Mouse (Mus musculus) forebrain, embryonic 14.5 days (tissue): ENCODE measurements at regions not wholly inside any gene's neighbourhood (a gene's known extent, or its start where the extent isn't known, plus 50 kb on each side); places are given as distances from the start of the nearest gene placed in this dataset.

Source experiments
- ATAC-seq: fragments of 200-750 bp; cut with Nextera tagmentation; 2 replicates; pipeline ENCODE4 v1.8.0; 2017; ENCODE audit warnings: mild to moderate bottlenecking, moderate library complexity
- DNase-seq: peaks from one replicate; pipeline ENCODE4 v3.0.0-alpha.2; 2015; ENCODE audit warnings: low spot score
- H3K27ac ChIP-seq: fragments of 300-500 bp; sonication (generic); 2 replicates; pipeline ENCODE4 v1.5.1; 2014; ENCODE audit warnings: low read depth, mild to moderate bottlenecking, control low read depth, low read length, moderate library complexity
- H3K27me3 ChIP-seq: fragments of 300-500 bp; sonication (generic); replicated peaks from 2 replicates; pipeline ENCODE4 v1.6.1; 2014; ENCODE audit warnings: low read length, control low read depth, mixed read lengths; ENCODE audit not compliant: control insufficient read depth, insufficient read depth
- H3K36me3 ChIP-seq: fragments of 300-500 bp; sonication (generic); 2 replicates; pipeline ENCODE4 v1.6.1; 2014; ENCODE audit warnings: low read length, control low read depth; ENCODE audit not compliant: control insufficient read depth, insufficient read depth
- H3K4me1 ChIP-seq: fragments of 300-500 bp; sonication (generic); 2 replicates; pipeline ENCODE4 v1.6.1; 2014; ENCODE audit warnings: antibody characterized with exemption, low read length, control low read depth; ENCODE audit not compliant: control insufficient read depth, insufficient read depth
- H3K4me2 ChIP-seq: fragments of 300-500 bp; sonication (generic); 2 replicates; pipeline ENCODE4 v1.6.1; 2014; ENCODE audit warnings: mild to moderate bottlenecking, control low read depth, low read length
- H3K4me3 ChIP-seq: fragments of 300-500 bp; sonication (generic); 2 replicates; pipeline ENCODE4 v1.5.1; 2014; ENCODE audit warnings: low read depth, low read length, control low read depth
- H3K9ac ChIP-seq: fragments of 300-500 bp; sonication (generic); 2 replicates; pipeline ENCODE4 v1.6.1; 2014; ENCODE audit warnings: mild to moderate bottlenecking, low read length, control low read depth, moderate library complexity
- H3K9me3 ChIP-seq: fragments of 300-500 bp; sonication (generic); replicated peaks from 2 replicates; pipeline ENCODE4 v1.6.1; 2016; ENCODE audit warnings: low read length, control low read depth, mixed read lengths; ENCODE audit not compliant: control insufficient read depth
- WGBS: fragments of 180-500 bp; shearing (Covaris S2); extraction: QIAGEN DNeasy Blood & Tissue Kit; methylation state at CpG from one replicate; pipeline ENCODE4 v1.1.7; 2014; 5-methylcytosine and 5-hydroxymethylcytosine counted together

DNA sequence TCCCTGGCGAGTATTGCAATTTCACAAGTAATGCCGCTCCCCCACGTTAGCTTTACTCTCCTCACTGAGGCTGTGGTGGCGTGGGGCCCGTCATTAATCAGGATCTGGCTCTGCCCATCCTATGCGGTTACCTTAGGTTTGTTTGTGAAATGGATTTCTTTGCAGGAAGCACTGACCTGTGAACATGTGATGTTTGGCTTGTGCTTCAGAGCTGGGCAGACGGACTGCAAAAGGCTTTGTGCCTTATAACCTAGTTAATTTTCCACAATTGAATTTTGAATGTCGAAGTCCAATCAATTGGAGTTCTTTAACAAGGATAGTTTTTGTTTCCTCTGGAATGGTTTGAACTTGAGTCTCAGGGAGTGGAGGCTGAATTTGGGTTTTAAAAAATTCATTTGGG lies 94.1 kb upstream of the Gjb5 start:
- no peaks in the 10 kb centered on the region for H3K4me1 ChIP-seq
- H3K4me3 ChIP-seq, result no peak overlapping the region
- 67% methylated on average over 8 of the region's 8 CpGs for WGBS
- H3K36me3 ChIP-seq, result no peaks in the 10 kb centered on the region
- no peak overlapping the region for H3K9ac ChIP-seq
- DNase-seq, result no peak
- H3K27me3 ChIP-seq, result no peaks in the 10 kb centered on the region
- H3K4me2 ChIP-seq, result no peak overlapping the region
- H3K9me3 ChIP-seq, result no peaks in the 10 kb centered on the region
- no peak overlapping the region for H3K27ac ChIP-seq
- ATAC-seq, result no peak

GRCm38 (mm10) chr4:127445300-127445699 lies 87.3 kb upstream of the Gjb5 start:
- no peaks in the 10 kb centered on the region for H3K9me3 ChIP-seq

GRCm38 (mm10) chr4:127444056-127444455 lies 86.1 kb upstream of the Gjb5 start:
- H3K36me3 ChIP-seq, result no peaks in the 10 kb centered on the region
- H3K4me1 ChIP-seq, result no peaks in the 10 kb centered on the region
- no peak overlapping the region for H3K4me3 ChIP-seq
- no peaks in the 10 kb centered on the region for H3K27me3 ChIP-seq
- H3K9ac ChIP-seq, result no peak overlapping the region
- ATAC-seq (no peak), DNase-seq (no peak)
- no peaks in the 10 kb centered on the region for H3K9me3 ChIP-seq
- 87% methylated on average over 1 of the region's 1 CpGs for WGBS
- no peak overlapping the region for H3K4me2 ChIP-seq
- H3K27ac ChIP-seq, result no peak overlapping the region

More at GRCm38 (mm10) chr4:127445300-127445699, 87.3 kb upstream of the Gjb5 start:
- DNase-seq (no peak), ATAC-seq (no peak)
- no peaks in the 10 kb centered on the region for H3K36me3 ChIP-seq
- H3K9ac ChIP-seq, result no peak overlapping the region
- 65% methylated on average over 3 of the region's 3 CpGs for WGBS
- no peaks in the 10 kb centered on the region for H3K4me1 ChIP-seq
- H3K4me3 ChIP-seq, result no peak overlapping the region
- H3K27ac ChIP-seq, result no peak overlapping the region
- no peaks in the 10 kb centered on the region for H3K27me3 ChIP-seq
- no peak overlapping the region for H3K4me2 ChIP-seq

DNA sequence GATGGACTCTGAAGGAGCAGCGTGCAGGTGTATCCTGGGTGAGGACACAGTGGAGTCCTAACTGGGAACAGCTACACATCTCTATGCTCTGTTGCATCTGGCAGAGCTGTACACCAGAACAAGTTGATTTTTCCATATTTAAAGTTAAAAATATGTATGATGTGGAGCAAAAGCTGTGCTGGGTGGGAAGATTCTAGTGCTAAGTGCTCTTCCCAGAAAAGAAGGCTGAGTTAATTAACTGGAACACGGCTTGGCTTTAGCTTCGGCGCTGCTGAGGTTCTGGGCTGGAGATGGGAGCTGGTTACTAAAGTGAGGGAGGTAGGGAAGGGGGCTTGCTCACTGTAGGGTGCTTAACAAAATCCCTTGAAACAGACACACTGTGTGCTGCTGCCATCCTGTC lies 84.0 kb upstream of the Gjb5 start:
- Histone ChIP-seq H3K4me1 (no peaks in the 10 kb centered on the region), H3K36me3 (no peaks in the 10 kb centered on the region), H3K9ac (no peak overlapping the region), H3K9me3 (no peaks in the 10 kb centered on the region), H3K4me3 (no peak overlapping the region), H3K4me2 (no peak overlapping the region), H3K27ac (no peak overlapping the region), H3K27me3 (no peaks in the 10 kb centered on the region)
- DNase-seq, result no peak
- 69% methylated on average over 4 of the region's 4 CpGs for WGBS
- no peak for ATAC-seq

- H3K4me3 ChIP-seq, result no peak overlapping the region
- H3K9me3 ChIP-seq, result no peaks in the 10 kb centered on the region
- H3K27me3 ChIP-seq, result no peaks in the 10 kb centered on the region
- H3K27ac ChIP-seq, result no peak overlapping the region
- WGBS, result 83% methylated on average over 7 of the region's 7 CpGs
- ATAC-seq (no peak), DNase-seq (no peak)
- no peak overlapping the region for H3K4me2 ChIP-seq
- no peaks in the 10 kb centered on the region for H3K36me3 ChIP-seq
- no peak overlapping the region for H3K9ac ChIP-seq
- H3K4me1 ChIP-seq, result no peaks in the 10 kb centered on the region
Measured at GRCm38 (mm10) chr4:127440602-127441001, 82.6 kb upstream of the Gjb5 start.

- DNase-seq, result peak; percentile 84
- Histone ChIP-seq H3K27me3 (no peaks in the 10 kb centered on the region), H3K4me1 (no peaks in the 10 kb centered on the region), H3K27ac (no peak overlapping the region), H3K9me3 (no peaks in the 10 kb centered on the region), H3K9ac (no peak overlapping the region), H3K36me3 (no peaks in the 10 kb centered on the region), H3K4me3 (no peak overlapping the region), H3K4me2 (no peak overlapping the region)
- 27% methylated on average over 8 of the region's 8 CpGs for WGBS
- ATAC-seq, result no peak
Measured at GRCm38 (mm10) chr4:127435076-127435475, 77.1 kb upstream of the Gjb5 start.

- H3K4me2 ChIP-seq, result no peak overlapping the region
- DNase-seq (no peak), ATAC-seq (no peak)
- H3K4me1 ChIP-seq, result no peaks in the 10 kb centered on the region
- no peak overlapping the region for H3K4me3 ChIP-seq
- no peak overlapping the region for H3K27ac ChIP-seq
- H3K36me3 ChIP-seq, result no peaks in the 10 kb centered on the region
- no peaks in the 10 kb centered on the region for H3K9me3 ChIP-seq
- 0% methylated on average over 1 of the region's 1 CpGs for WGBS
- H3K9ac ChIP-seq, result no peak overlapping the region
- H3K27me3 ChIP-seq, result no peaks in the 10 kb centered on the region
Measured at GRCm38 (mm10) chr4:127430237-127430636, 72.3 kb upstream of the Gjb5 start.

DNA sequence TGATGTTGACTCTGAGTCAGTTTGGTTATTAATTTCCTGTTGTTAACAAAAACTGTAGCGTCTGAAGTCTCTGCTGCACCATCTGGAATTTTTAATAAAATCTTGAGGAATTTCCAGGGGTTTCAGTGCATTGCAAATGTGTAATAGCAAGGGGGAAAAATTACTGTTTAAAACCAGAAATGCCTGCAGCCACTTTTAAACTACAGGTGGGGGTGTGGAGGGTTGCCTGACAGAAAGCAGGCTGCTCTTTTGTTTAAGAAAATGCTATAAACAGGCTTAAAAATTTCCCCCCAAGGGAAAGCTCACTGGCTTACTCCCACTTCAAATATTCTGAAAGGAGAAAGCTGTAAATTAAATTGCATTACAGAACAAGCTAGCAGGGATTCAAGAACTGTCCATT lies 71.8 kb upstream of the Gjb5 start:
- H3K4me3 ChIP-seq, result no peak overlapping the region
- DNase-seq (no peak), ATAC-seq (no peak)
- H3K36me3 ChIP-seq, result no peaks in the 10 kb centered on the region
- H3K27me3 ChIP-seq, result no peaks in the 10 kb centered on the region
- 80% methylated on average over 1 of the region's 1 CpGs for WGBS
- H3K27ac ChIP-seq, result no peak overlapping the region
- H3K4me1 ChIP-seq, result no peaks in the 10 kb centered on the region
- H3K4me2 ChIP-seq, result no peak overlapping the region
- no peaks in the 10 kb centered on the region for H3K9me3 ChIP-seq
- no peak overlapping the region for H3K9ac ChIP-seq

DNA sequence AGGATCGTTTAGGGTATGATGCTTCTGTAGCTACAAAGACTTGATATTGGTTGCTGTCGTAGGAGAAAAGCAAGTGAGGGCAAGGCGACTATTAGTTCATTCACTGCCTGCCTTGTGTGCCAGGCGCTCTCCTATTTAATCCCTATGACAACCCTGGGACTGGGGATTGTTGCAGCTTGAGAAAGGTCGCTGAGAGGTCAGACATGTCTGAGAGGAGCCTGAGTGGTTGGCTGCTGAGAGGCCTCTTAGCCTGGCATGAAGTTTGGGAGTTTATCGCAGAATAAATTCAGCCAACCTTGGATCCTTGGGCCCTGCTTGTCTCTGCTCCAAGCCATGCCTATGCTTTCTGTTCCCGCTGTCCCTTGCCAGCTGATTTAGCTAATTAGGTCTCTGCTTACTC lies 65.9 kb upstream of the Gjb5 start:
- ATAC-seq, result no peak
- Histone ChIP-seq H3K4me1 (peaks cover 13% of the 10 kb centered on the region), H3K9me3 (no peaks in the 10 kb centered on the region), H3K4me3 (no peak overlapping the region), H3K27ac (no peak overlapping the region), H3K4me2 (no peak overlapping the region), H3K27me3 (no peaks in the 10 kb centered on the region), H3K9ac (no peak overlapping the region), H3K36me3 (no peaks in the 10 kb centered on the region)
- no peak for DNase-seq
- WGBS, result 58% methylated on average over 7 of the region's 7 CpGs
